Mouse (Mus musculus) kidney, embryonic 14.5 days (tissue): ENCODE measurements around the gene Gm10024. TPM values are rescaled to one million over a fixed set of nuclear protein-coding genes. Genes with fewer than 3 reads are reported as not detected.
"Not testable (repeated sequence)": the region's sequence is repeated elsewhere in the genome, so short reads cannot be mapped to it uniquely, and the experiment has no call there.

Source experiments
- ATAC-seq: fragments of 200-750 bp; cut with Nextera tagmentation; 2 replicates; pipeline ENCODE4 v1.8.0; 2017; ENCODE audit warnings: moderate number of reproducible peaks, mild to moderate bottlenecking, moderate TSS enrichment, moderate library complexity; ENCODE audit not compliant: low FRiP score, low TSS enrichment
- H3K27ac ChIP-seq: fragments of 300-500 bp; sonication (generic); 2 replicates; pipeline ENCODE4 v1.5.1; 2014; ENCODE audit warnings: low read depth, mild to moderate bottlenecking, low read length, moderate library complexity, mixed read lengths
- H3K27me3 ChIP-seq: fragments of 300-500 bp; sonication (generic); 2 replicates; pipeline ENCODE4 v1.6.1; 2014; ENCODE audit warnings: mild to moderate bottlenecking, low read length; ENCODE audit not compliant: control insufficient read depth, insufficient read depth
- H3K36me3 ChIP-seq: fragments of 300-500 bp; sonication (generic); 2 replicates; pipeline ENCODE4 v1.6.1; 2014; ENCODE audit warnings: low read length, mixed read lengths; ENCODE audit not compliant: control insufficient read depth, insufficient read depth
- H3K4me1 ChIP-seq: fragments of 300-500 bp; sonication (generic); 2 replicates; pipeline ENCODE4 v1.6.1; 2014; ENCODE audit warnings: low read length, mixed read lengths; ENCODE audit not compliant: control insufficient read depth, insufficient read depth
- H3K4me2 ChIP-seq: fragments of 300-500 bp; sonication (generic); replicated peaks from 2 replicates; pipeline ENCODE4 v1.6.1; 2014; ENCODE audit warnings: low read depth, mild to moderate bottlenecking, low read length
- H3K4me3 ChIP-seq: fragments of 300-500 bp; sonication (generic); 2 replicates; pipeline ENCODE4 v1.5.1; 2014; ENCODE audit warnings: mild to moderate bottlenecking, low read length
- H3K9ac ChIP-seq: fragments of 300-500 bp; sonication (generic); 2 replicates; pipeline ENCODE4 v1.6.1; 2014; ENCODE audit warnings: low read depth, mild to moderate bottlenecking, low read length, moderate library complexity
- H3K9me3 ChIP-seq: fragments of 300-500 bp; sonication (generic); 2 replicates; pipeline ENCODE4 v1.6.1; 2016; ENCODE audit warnings: low read length; ENCODE audit not compliant: control insufficient read depth
- WGBS: fragments of 180-500 bp; shearing (Covaris S2); extraction: QIAGEN DNeasy Blood & Tissue Kit; methylation state at CpG from one replicate; pipeline ENCODE4 v1.1.7; 2014; 5-methylcytosine and 5-hydroxymethylcytosine counted together
- polyA plus RNA-seq: library from polyadenylated mRNA; unstranded; fragments of >200 nt; fragmentation: Nextera tagmentation; extraction: Ambion mirVana; gene quantifications from 2 replicates; pipeline ENCODE4 v1.2.1, GENCODE M21; 2014

Gene Gm10024
- polyA plus RNA-seq, 1 experiment from 2014 or later = not detected

GRCm38 (mm10) chr10:77751254-77751653 lies 40.0 kb downstream of the Gm10024 start, which contains the start of gene Gm9736:
TSS of gene Gm9736 (minus strand) at chr10:77751354.
- H3K4me2 ChIP-seq, H3K27ac ChIP-seq, ATAC-seq, H3K4me1 ChIP-seq, H3K36me3 ChIP-seq, H3K9me3 ChIP-seq, H3K9ac ChIP-seq, H3K4me3 ChIP-seq, H3K27me3 ChIP-seq: not testable (repeated sequence)
- WGBS = 60% methylated on average over 1 of the region's 1 CpGs

- H3K9ac ChIP-seq, H3K4me3 ChIP-seq, ATAC-seq, H3K27ac ChIP-seq, H3K4me2 ChIP-seq, H3K36me3 ChIP-seq, H3K4me1 ChIP-seq, H3K9me3 ChIP-seq, H3K27me3 ChIP-seq: not testable (repeated sequence)
- WGBS = 60% methylated on average over 3 of the region's 3 CpGs
These were observed 41.1 kb downstream of the Gm10024 start for GRCm38 (mm10) chr10:77752312-77752711.

- Histone ChIP-seq H3K9ac (no peak overlapping the region), H3K27me3 (no peaks in the 10 kb centered on the region), H3K4me3 (no peak overlapping the region), H3K27ac (no peak overlapping the region), H3K4me1 (no peaks in the 10 kb centered on the region), H3K36me3 (no peaks in the 10 kb centered on the region), H3K9me3 (no peaks in the 10 kb centered on the region), H3K4me2 (no peak overlapping the region)
- no peak for ATAC-seq
These were observed 42.2 kb downstream of the Gm10024 start for GRCm38 (mm10) chr10:77753448-77753847.

GRCm38 (mm10) chr10:77759582-77759981 lies 48.3 kb downstream of the Gm10024 start, which contains the start of gene Gm3233:
TSS of gene Gm3233 (minus strand) at chr10:77759682.
- not testable (repeated sequence) for H3K27ac ChIP-seq, ATAC-seq, H3K9me3 ChIP-seq, H3K36me3 ChIP-seq, H3K4me1 ChIP-seq, H3K9ac ChIP-seq, H3K27me3 ChIP-seq, H3K4me3 ChIP-seq, H3K4me2 ChIP-seq
- no CpG with 5 or more reads among the region's 1 CpGs for WGBS

Other genes with a start within 250 kb of the Gm10024 start
- gene Fam207a, start 195.7 kb upstream of the Gm10024 start, polyA plus RNA-seq = 28.8 and 36.5 TPM in 2 replicates
- gene Itgb2, start 181.2 kb upstream of the Gm10024 start, polyA plus RNA-seq = 1.1 and 1.3 TPM in 2 replicates
- 104 and 144 TPM in 2 replicates for gene Pttg1ip, start 129.7 kb upstream of the Gm10024 start, polyA plus RNA-seq
- gene Sumo3, start 105.4 kb upstream of the Gm10024 start, polyA plus RNA-seq = 253 and 294 TPM in 2 replicates
- 1.2 and 1.8 TPM in 2 replicates for gene Gm49325, start 105.3 kb upstream of the Gm10024 start, polyA plus RNA-seq
- 41.3 and 51.8 TPM in 2 replicates for gene Ube2g2, start 89.2 kb upstream of the Gm10024 start, polyA plus RNA-seq
- gene Tspear, start 24.9 kb upstream of the Gm10024 start, polyA plus RNA-seq = 0.41 and 0.74 TPM in 2 replicates
- not detected in 2 replicates for gene Gm19402, start 20.7 kb upstream of the Gm10024 start, polyA plus RNA-seq
- not detected in 2 replicates for gene Gm9508, start 14.2 kb upstream of the Gm10024 start, polyA plus RNA-seq
- gene Gm10272, start 4.8 kb upstream of the Gm10024 start, polyA plus RNA-seq = not detected in 2 replicates
- gene Gm10142, start 4.3 kb downstream of the Gm10024 start, polyA plus RNA-seq = not detected in 2 replicates
- not detected in 2 replicates for gene Krtap12-1, start 9.1 kb downstream of the Gm10024 start, polyA plus RNA-seq
- not detected in 2 replicates for gene Gm10100, start 15.0 kb downstream of the Gm10024 start, polyA plus RNA-seq
- not detected in 2 replicates for gene Gm18596, start 31.2 kb downstream of the Gm10024 start, polyA plus RNA-seq
- not detected in 2 replicates for gene Gm9736, start 39.9 kb downstream of the Gm10024 start, polyA plus RNA-seq
- gene Gm3233, start 48.2 kb downstream of the Gm10024 start, polyA plus RNA-seq = not detected in 2 replicates
- not detected in 2 replicates for gene Gm3238, start 59.9 kb downstream of the Gm10024 start, polyA plus RNA-seq
- gene Gm7138, start 65.5 kb downstream of the Gm10024 start, polyA plus RNA-seq = not detected in 2 replicates
- not detected in 2 replicates for gene Gm3250, start 71.1 kb downstream of the Gm10024 start, polyA plus RNA-seq
- not detected in 2 replicates for gene Gm7137, start 76.7 kb downstream of the Gm10024 start, polyA plus RNA-seq
- not detected in 2 replicates for gene Gm9639, start 83.6 kb downstream of the Gm10024 start, polyA plus RNA-seq
- gene Gm19668, start 87.7 kb downstream of the Gm10024 start, polyA plus RNA-seq = not detected in 2 replicates
- gene Gm9507, start 100.4 kb downstream of the Gm10024 start, polyA plus RNA-seq = not detected in 2 replicates
- not detected in 2 replicates for gene Gm2696, start 103.2 kb downstream of the Gm10024 start, polyA plus RNA-seq
- not detected in 2 replicates for gene Krtap10-4, start 115.6 kb downstream of the Gm10024 start, polyA plus RNA-seq
- gene Krtap10-10, start 124.5 kb downstream of the Gm10024 start, polyA plus RNA-seq = not detected in 2 replicates
- gene Gm36176, start 135.3 kb downstream of the Gm10024 start, polyA plus RNA-seq = not detected in 2 replicates
- gene Gm10318, start 141.4 kb downstream of the Gm10024 start, polyA plus RNA-seq = not detected in 2 replicates
- not detected in 2 replicates for gene Gm3285, start 150.5 kb downstream of the Gm10024 start, polyA plus RNA-seq
- 2.2 and 3.3 TPM in 2 replicates for gene Lrrc3, start 191.1 kb downstream of the Gm10024 start, polyA plus RNA-seq